Mouse (Mus musculus): ENCODE data around the gene Tlx2. TPM values are rescaled to one million over a fixed set of nuclear protein-coding genes. Genes with fewer than 3 reads are reported as not detected.

Gene Tlx2
- polyA plus RNA-seq, 1 experiment from 2014 or later, result 5.6 TPM

GRCm38 (mm10) chr6:83023786-83024185, 46.3 kb downstream of the Tlx2 start:
- 95% methylated on average over 2 of the region's 2 CpGs for WGBS
- no peaks in the 10 kb centered on the region for H3K36me3 ChIP-seq
- H3K27me3 ChIP-seq (ENCODE audit: insufficient read depth, poor library complexity, severe bottlenecking), result peaks cover 24% of the 10 kb centered on the region
- H3K4me1 ChIP-seq (replicated peaks), result peaks cover 8% of the 10 kb centered on the region; the same call in 1 of the 2 replicates
- no peak overlapping the region for H3K4me3 ChIP-seq
- DNase-seq (ENCODE audit: low spot score), result no peak
- H3K9me3 ChIP-seq, result no peaks in the 10 kb centered on the region
- H3K27ac ChIP-seq, result no peak overlapping the region

GRCm38 (mm10) chr6:83023008-83023407, 47.1 kb downstream of the Tlx2 start:
- Histone ChIP-seq H3K27ac (no peak overlapping the region), H3K9me3 (no peaks in the 10 kb centered on the region), H3K36me3 (no peaks in the 10 kb centered on the region), H3K4me1 (replicated peaks) (peaks cover 8% of the 10 kb centered on the region; the same call in 1 of the 2 replicates), H3K27me3 (ENCODE audit: insufficient read depth, poor library complexity, severe bottlenecking) (peaks cover 16% of the 10 kb centered on the region), H3K4me3 (no peak overlapping the region)
- DNase-seq (ENCODE audit: low spot score), result no peak
- 90% methylated on average over 9 of the region's 9 CpGs for WGBS

- Histone ChIP-seq H3K27me3 (ENCODE audit: insufficient read depth, poor library complexity, severe bottlenecking) (no peaks in the 10 kb centered on the region), H3K36me3 (no peaks in the 10 kb centered on the region), H3K4me3 (no peak overlapping the region), H3K9me3 (no peaks in the 10 kb centered on the region), H3K4me1 (replicated peaks) (no peaks in the 10 kb centered on the region), H3K27ac (no peak overlapping the region)
- 78% methylated on average over 4 of the region's 4 CpGs for WGBS
- no peak for DNase-seq (ENCODE audit: low spot score)
Observed at GRCm38 (mm10) chr6:83020836-83021593, 49.1 kb downstream of the Tlx2 start.

- H3K36me3 ChIP-seq, result no peaks in the 10 kb centered on the region
- H3K4me3 ChIP-seq, result no peak overlapping the region
- H3K9me3 ChIP-seq, result no peaks in the 10 kb centered on the region
- no peak overlapping the region for H3K27ac ChIP-seq
- DNase-seq (ENCODE audit: low spot score), result no peak
- H3K4me1 ChIP-seq (replicated peaks), result no peaks in the 10 kb centered on the region
- H3K27me3 ChIP-seq (ENCODE audit: insufficient read depth, poor library complexity, severe bottlenecking), result no peaks in the 10 kb centered on the region
- WGBS, result 87% methylated on average over 6 of the region's 6 CpGs
Observed at GRCm38 (mm10) chr6:83020121-83020520, 50.0 kb downstream of the Tlx2 start.

- no peaks in the 10 kb centered on the region for H3K36me3 ChIP-seq
- no peak overlapping the region for H3K27ac ChIP-seq
- H3K9me3 ChIP-seq, result no peaks in the 10 kb centered on the region
- WGBS, result 68% methylated on average over 3 of the region's 3 CpGs
- no peaks in the 10 kb centered on the region for H3K4me1 ChIP-seq (replicated peaks)
- H3K4me3 ChIP-seq, result no peak overlapping the region
- H3K27me3 ChIP-seq (ENCODE audit: insufficient read depth, poor library complexity, severe bottlenecking), result no peaks in the 10 kb centered on the region
- no peak for DNase-seq (ENCODE audit: low spot score)
Observed at GRCm38 (mm10) chr6:83019044-83019443, 51.0 kb downstream of the Tlx2 start.

MicroRNAs within 50 kb of the gene (microRNA counts, 519-probe panel; counts per million panel counts)
- microRNA mmu-miR-3470a+mmu-miR-3470b, result 1,255 counts per million, percentile 77 among the panel's probes with 10 or more counts

Other genes starting within 250 kb of the Tlx2 start
- gene Sema4f, start 130.5 kb downstream of the Tlx2 start, polyA plus RNA-seq (2016; fragmentation: Nextera tagmentation; extraction: Ambion mirVana), result 2.9 and 3.2 TPM in 2 replicates
- 0.22 and 0.42 TPM in 2 replicates for gene M1ap, start 123.4 kb downstream of the Tlx2 start, polyA plus RNA-seq (2016; fragmentation: Nextera tagmentation; extraction: Ambion mirVana)
- 7.7 and 8.6 TPM in 2 replicates for gene Dok1, start 36.8 kb downstream of the Tlx2 start, polyA plus RNA-seq (2016; fragmentation: Nextera tagmentation; extraction: Ambion mirVana)
- gene Loxl3, start 36.1 kb downstream of the Tlx2 start, polyA plus RNA-seq (2016; fragmentation: Nextera tagmentation; extraction: Ambion mirVana), result 10.5 and 10.7 TPM in 2 replicates
- 169 and 179 TPM in 2 replicates for gene Aup1, start 15.8 kb downstream of the Tlx2 start, polyA plus RNA-seq (2016; fragmentation: Nextera tagmentation; extraction: Ambion mirVana)
- gene Htra2, start 15.0 kb downstream of the Tlx2 start, polyA plus RNA-seq (2016; fragmentation: Nextera tagmentation; extraction: Ambion mirVana), result 70.9 and 82.5 TPM in 2 replicates
- 2.2 and 3.5 TPM in 2 replicates for gene Dqx1, start 12.4 kb downstream of the Tlx2 start, polyA plus RNA-seq (2016; fragmentation: Nextera tagmentation; extraction: Ambion mirVana)
- gene Pcgf1, start 7.6 kb upstream of the Tlx2 start, polyA plus RNA-seq (2016; fragmentation: Nextera tagmentation; extraction: Ambion mirVana), result 41.1 and 42.2 TPM in 2 replicates
- gene Lbx2, start 16.1 kb upstream of the Tlx2 start, polyA plus RNA-seq (2016; fragmentation: Nextera tagmentation; extraction: Ambion mirVana), result 0.39 and 0.55 TPM in 2 replicates
- gene Ccdc142, start 31.3 kb upstream of the Tlx2 start, polyA plus RNA-seq (2016; fragmentation: Nextera tagmentation; extraction: Ambion mirVana), result 3.0 and 3.8 TPM in 2 replicates
- gene Gm42688, start 31.3 kb upstream of the Tlx2 start, polyA plus RNA-seq (2016; fragmentation: Nextera tagmentation; extraction: Ambion mirVana), result 2.2 and 3.2 TPM in 2 replicates
- 151 and 154 TPM in 2 replicates for gene Mrpl53, start 38.7 kb upstream of the Tlx2 start, polyA plus RNA-seq (2016; fragmentation: Nextera tagmentation; extraction: Ambion mirVana)
- 37.9 and 40.0 TPM in 2 replicates for gene Mogs, start 45.2 kb upstream of the Tlx2 start, polyA plus RNA-seq (2016; fragmentation: Nextera tagmentation; extraction: Ambion mirVana)
- 157 and 245 TPM in 2 replicates for gene Wbp1, start 51.3 kb upstream of the Tlx2 start, polyA plus RNA-seq (2016; fragmentation: Nextera tagmentation; extraction: Ambion mirVana)
- gene Ino80b, start 55.1 kb upstream of the Tlx2 start, polyA plus RNA-seq (2016; fragmentation: Nextera tagmentation; extraction: Ambion mirVana), result 19.8 and 22.8 TPM in 2 replicates
- 40.5 and 46.4 TPM in 2 replicates for gene Rtkn, start 65.2 kb upstream of the Tlx2 start, polyA plus RNA-seq (2016; fragmentation: Nextera tagmentation; extraction: Ambion mirVana)
- 14.2 and 15.9 TPM in 2 replicates for gene Wdr54, start 86.1 kb upstream of the Tlx2 start, polyA plus RNA-seq (2016; fragmentation: Nextera tagmentation; extraction: Ambion mirVana)
- 3.1 and 6.0 TPM in 2 replicates for gene 1700003E16Rik, start 86.1 kb upstream of the Tlx2 start, polyA plus RNA-seq (2016; fragmentation: Nextera tagmentation; extraction: Ambion mirVana)
- 121 and 140 TPM in 2 replicates for gene Dctn1, start 95.6 kb upstream of the Tlx2 start, polyA plus RNA-seq (2016; fragmentation: Nextera tagmentation; extraction: Ambion mirVana)
- gene Slc4a5, start 149.5 kb upstream of the Tlx2 start, polyA plus RNA-seq (2016; fragmentation: Nextera tagmentation; extraction: Ambion mirVana), result 1.1 and 5.3 TPM in 2 replicates